Mouse (Mus musculus) liver, embryonic 11.5 days (tissue): ENCODE measurements around the gene Hecw1. TPM values are rescaled to one million over a fixed set of nuclear protein-coding genes. Genes with fewer than 3 reads are reported as not detected.

Experiments
- polyA plus RNA-seq: library from polyadenylated mRNA; unstranded; fragments of >200 nt; fragmentation: Nextera tagmentation; extraction: Ambion mirVana; gene quantifications from 2 replicates; pipeline ENCODE4 v1.2.1, GENCODE M21; 2014

Gene Hecw1
- polyA plus RNA-seq, 1 experiment from 2014 or later = 0.15 TPM

Other genes starting within 250 kb of the Hecw1 start
- gene Mrpl32, start 89.9 kb upstream of the Hecw1 start, polyA plus RNA-seq = 141 TPM in 2 replicates
- 228 and 231 TPM in 2 replicates for gene Psma2, start 90.0 kb upstream of the Hecw1 start, polyA plus RNA-seq
- gene AW209491, start 106.9 kb upstream of the Hecw1 start, polyA plus RNA-seq = 26.0 and 29.0 TPM in 2 replicates